Mouse (Mus musculus) megakaryocyte progenitor cell, adult 5-6 weeks (primary cell): ENCODE results near the gene Padi6. TPM values are rescaled to one million over a fixed set of nuclear protein-coding genes. Genes with fewer than 3 reads are reported as not detected.
A peak's percentile ranks its signal among the peaks of the same experiment; 100 is the strongest.

Experiments
- ATAC-seq: replicated peaks from 2 replicates; pipeline ENCODE4 v1.8.0; 2016; ENCODE audit warnings: mild to moderate bottlenecking, moderate TSS enrichment, inconsistent platforms; ENCODE audit not compliant: poor library complexity
- total RNA-seq, 2 experiments: library from RNA; stranded (forward) in 1 of 2; stranded (reverse) in 1 of 2; fragments of 157-497, 149-512 nt in 1 of 2; fragments of 200-1000 nt in 1 of 2; gene quantifications; 2 replicates each; pipeline versions ENCODE4 v1.2.3 to v1.2.4; 2015 to 2017

The Padi6 gene
- total RNA-seq, 2 experiments from 2014 or later, result not detected

DNA sequence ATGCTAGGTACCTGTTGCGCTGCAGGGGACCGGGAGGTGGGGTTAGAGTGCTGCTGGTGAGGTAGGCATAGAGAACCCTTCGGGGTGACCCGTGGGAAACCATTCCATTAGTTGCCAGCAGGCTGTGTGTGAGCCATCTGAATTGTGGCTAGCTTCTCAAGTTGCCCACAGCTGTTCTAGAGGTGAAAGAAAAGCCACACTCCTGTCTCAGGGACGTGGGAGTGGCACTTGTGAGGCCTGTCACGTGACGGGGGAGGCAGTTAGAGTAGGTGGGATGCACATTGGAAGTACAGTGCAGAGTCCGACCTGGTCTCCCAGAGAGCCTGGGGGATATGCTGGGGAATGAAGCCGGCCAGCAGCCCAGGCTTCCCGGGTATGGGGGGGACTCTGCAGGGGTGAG, 32.8 kb downstream of the Padi6 start:
- ATAC-seq, result no peak

DNA sequence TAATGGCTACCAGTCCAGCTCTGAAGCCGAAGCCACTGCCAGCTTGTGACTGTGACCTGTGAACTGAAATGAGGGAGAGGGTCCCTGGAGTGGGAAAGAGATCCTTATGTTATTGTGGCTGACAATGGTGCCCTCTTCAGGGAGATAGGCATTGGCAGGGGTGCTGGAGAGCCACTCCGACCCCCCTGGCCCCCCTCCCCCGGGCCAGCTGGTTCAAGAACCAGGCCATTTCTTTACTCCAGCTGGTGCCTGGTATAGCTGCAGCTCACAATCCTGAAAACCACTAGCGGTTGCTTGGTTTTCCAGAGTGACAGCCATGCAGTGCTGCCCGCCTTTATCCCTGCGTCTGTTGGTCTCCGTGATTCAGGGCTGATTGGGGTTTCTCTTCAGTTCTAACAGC, 33.3 kb downstream of the Padi6 start:
- no peak for ATAC-seq

DNA sequence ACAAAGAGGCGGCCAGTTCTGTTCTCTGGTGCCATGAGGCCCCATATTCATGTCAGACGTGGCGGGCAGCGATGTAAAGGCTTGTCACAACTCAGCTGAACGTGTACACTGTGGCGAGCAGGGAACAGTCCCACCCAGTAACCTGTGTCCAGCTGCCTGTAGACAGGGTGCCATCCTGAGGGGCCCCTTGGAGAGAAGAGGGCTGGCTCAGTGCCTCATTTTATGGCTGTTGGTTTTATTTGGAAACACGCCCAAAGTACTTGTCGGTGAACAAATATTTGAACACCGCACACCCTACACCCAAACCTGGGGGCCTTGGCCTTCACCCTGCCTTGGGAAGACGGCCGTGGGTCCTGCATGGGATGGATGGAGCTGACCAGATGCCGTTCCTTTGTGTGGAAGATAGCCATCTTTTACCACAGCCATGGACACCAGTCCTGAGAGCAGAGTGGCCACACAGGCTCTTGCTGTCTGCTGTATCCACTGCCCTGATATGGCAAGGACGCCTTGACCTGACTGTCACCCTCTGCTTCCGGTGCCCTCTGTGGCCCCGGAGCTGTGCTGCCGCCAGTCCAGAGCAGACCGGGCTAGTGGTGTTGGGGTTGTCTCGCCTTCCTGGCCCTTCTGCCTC, 34.0 kb downstream of the Padi6 start:
- ATAC-seq, result no peak

DNA sequence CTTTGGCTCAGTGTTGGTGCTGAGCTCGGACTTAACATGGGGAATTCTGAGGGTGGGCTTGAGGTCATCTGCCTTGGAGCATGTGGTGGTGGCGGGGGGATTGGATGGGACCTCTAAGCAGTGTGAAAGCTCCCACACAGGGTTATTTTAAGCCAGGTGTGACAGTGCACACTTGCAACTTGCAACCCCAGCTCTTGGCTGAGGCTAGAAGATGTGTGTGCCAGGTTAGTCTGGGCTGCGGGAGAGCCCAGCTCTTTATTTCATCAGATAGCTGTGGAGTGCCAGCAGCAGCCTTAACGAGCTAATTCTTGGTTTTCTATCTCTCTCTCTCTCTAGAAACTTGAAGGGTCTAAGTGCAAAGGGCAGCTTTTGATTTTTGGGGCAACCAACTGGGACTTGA, 34.8 kb downstream of the Padi6 start:
- ATAC-seq, result no peak

DNA sequence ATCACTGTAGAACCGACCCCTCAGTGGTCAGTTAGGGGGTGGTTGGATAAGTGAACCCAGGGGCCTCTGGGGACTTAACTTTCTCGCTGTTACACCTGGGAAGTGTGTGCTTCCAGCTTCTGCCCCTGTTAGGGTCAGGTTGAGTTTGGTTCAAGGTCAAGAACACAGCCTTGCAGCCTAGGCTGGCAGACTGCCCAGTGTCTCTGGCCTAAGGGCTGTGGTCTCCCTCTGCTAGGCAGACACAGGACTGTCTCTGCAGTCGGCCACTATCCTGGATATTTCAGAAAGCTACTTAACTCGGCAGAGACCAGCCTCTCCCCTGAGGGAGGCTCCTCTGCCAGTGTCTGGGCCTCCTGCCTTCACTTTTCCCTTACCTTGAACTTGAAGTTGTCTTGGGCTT, 38.3 kb downstream of the Padi6 start:
- ATAC-seq, result no peak

DNA sequence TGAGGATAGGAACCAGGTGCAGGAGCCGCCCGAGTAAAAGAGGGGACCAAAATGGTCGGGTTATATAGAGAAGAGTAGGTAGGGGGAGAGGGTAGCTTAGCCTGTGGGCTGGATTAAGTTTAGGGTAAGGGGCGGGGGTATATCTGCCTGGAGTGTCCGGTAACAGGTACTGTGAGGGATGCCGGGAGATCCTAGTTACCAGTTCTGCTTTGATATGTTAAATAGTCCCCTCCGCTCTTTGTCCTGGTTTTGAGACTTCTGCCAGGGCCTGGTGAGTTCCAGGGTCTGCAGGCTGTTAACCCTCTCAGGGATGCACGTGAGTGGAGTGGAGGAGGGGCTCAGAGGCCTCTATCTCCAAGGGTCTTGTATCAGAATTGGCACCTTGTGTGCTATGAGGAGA, 38.8 kb downstream of the Padi6 start:
- ATAC-seq, result no peak

DNA sequence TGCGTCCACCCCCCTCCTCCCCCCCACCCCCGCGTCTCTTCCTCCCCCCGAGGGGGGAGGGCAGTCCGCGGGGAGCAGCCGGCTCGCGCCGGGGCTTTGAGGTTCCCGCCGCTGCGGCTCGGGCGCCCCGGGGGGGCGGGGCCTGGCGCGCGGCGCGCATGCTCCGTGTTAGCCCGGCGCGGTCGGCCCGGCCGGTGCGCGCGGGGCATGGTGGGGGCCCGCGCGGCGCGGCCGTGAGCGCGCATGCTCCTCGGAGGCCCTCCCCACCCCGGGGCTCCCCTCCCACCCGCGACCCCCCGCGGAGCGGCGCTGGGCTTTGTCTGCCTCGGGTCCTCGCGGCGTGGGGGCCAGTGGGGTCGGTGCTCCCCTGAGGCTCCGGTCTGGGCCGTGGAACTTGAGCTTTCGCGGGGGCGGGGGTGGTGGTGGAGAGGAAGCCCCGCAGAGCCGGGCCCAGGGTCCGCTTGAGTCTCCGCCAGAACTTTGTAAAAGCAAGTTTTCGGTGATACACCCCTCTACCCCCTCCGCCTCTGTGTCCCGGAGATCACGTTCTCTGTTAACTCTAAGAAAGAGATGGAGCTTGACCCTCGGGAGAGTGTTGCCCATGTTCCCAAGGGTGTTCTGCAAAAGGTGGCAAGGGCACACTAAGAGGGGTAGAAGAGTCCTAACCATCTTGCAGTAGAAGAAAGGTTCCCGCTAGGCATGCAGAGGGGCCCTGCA, 39.7 kb downstream of the Padi6 start:
- ATAC-seq, result peak; percentile 18

DNA sequence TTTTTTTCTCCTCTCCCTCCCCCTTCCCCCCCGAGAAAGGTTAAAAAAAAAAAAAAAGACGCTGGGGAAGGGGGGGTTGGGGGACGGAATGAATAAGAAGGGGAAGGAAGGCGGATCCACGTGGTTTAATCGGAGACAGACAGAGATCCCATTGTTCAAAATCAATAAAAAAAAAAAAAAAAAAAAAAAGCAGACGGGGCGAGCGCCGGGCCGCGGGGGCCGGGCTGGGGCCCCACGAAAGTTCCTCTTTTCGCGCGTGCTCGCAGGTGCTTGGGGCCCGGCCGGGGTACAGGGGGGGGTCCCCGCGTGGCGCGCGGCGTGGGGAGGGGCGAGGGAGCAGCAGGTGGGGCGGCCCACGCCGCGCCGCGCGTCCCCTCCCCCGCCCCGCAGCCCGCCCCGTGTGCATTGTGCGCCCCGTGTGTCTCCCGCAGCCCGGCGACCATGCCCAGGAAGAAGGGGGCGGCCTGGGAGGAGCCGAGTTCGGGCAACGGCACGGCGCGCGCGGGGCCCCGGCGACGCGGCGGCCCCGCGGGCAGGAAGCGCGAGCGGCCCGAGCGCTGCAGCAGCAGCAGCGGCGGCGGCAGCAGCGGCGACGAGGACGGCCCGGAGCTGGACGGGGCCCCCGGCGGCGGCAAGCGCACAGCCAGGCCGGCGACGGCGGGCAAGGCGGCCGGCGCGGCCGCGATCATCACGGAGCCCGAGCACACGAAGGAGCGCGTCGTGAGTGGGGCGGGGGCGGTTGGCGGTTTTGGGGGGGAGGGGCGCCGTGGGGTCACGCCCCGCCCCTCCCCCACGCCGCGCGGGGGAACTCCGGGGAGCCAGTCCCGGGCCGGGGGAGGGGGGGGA, 40.5 kb downstream of the Padi6 start:
- ATAC-seq, result peak; percentile 7; the same call in 1 of the 2 replicates

DNA sequence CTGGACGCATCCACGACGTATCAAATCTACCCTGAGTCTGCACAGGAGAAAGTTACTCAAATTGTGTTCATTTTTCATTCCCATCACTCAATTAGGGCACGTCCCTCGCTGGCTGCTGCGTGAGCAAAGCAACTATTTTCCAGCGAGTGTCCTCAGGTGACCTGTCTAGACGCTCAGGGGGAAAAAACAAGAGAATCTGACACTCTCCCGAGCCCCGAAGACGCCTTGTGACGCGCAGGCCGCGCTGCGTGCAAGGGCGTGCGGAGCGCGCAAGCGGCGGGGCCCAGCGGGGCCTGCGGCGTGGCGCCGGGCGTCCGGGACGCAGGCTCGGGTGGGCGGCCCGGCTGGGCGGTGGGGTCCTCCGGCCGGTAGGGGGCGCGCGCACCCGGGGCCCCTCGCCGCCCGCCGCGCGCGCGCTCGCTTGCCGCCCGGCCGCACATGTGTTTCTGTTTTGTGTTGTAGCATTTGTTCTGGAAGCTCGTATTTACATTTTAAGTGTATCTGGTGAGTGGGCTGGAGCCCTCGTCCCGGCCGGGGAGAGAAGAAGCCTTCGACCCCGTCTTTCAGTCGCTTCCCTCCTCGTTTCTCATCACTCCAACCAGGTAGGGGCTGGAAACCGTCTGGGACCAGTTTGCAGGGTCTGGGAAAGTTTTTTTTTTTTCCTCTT, 41.3 kb downstream of the Padi6 start:
- ATAC-seq, result peak; percentile 41

DNA sequence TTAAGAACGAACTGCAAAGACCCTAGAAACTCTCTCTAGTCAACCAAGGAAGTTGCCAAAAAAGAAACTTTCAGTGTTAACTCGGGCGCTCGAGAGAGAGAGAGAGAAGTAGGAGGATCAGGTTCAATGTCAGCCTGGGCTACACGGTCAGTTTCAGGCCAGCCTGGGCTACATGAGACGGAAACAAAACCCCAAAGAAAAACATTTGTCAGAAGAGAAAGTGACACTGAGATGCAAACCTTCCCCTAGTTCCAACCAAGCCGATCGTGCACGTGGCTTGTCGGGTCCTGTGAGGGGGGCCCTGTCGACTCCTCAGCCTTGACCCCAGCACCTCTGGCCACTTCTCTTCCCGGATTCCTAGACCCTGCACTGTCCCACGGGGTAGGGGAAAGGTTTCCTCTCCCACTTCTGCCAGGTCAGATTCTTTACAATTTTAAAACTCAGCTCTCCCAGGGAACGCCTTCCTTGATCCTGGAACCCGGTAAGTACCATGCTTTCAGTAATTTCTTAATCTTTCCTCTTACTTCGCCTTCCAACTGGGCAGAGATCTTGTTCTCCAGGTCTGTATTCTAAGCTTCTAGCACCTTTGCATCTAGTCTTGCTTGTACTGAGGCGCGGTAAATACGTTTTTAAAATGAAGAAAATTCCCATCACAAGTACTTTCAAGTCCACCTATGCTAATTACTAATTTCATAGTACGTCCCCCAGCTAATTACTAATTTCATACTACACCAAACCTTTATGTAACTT, 42.0 kb downstream of the Padi6 start, which contains the start of gene Rcc2:
Rcc2 (plus strand) TSS at position 273 of the 750 bp plus-strand sequence.
- no peak for ATAC-seq

DNA sequence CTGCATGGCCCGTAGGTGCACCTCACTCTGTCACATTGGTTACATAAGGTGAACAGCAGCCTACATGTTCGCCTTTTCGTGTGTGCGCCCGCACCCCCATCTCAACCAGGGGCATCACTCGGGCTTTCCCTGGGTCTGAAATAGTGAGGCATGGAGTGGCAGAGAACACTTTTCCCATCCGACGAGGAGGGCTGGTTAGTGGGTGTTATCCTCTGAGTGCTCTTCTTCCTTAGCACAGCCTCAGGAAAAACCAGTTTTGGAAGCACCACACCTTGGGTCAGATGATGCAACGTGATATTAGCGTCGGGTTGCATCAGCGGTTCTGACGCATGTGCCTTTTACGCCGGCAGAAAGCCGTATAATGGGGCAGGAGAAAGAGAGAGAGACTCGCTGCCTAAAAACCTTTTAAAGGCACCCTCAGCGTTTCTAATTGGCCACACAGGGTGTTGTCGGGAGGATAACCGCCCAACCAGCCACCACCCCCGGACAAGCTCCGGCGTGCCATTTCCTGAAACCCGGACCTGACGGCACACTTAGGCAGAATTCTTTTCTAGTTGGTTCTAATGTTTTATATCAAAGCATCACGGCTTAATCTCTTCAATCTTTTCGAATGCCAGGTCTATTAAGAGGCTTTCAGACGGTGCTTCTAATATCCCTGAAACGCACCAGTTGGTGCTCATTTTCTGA, 42.9 kb downstream of the Padi6 start:
- peak; percentile 60 for ATAC-seq

DNA sequence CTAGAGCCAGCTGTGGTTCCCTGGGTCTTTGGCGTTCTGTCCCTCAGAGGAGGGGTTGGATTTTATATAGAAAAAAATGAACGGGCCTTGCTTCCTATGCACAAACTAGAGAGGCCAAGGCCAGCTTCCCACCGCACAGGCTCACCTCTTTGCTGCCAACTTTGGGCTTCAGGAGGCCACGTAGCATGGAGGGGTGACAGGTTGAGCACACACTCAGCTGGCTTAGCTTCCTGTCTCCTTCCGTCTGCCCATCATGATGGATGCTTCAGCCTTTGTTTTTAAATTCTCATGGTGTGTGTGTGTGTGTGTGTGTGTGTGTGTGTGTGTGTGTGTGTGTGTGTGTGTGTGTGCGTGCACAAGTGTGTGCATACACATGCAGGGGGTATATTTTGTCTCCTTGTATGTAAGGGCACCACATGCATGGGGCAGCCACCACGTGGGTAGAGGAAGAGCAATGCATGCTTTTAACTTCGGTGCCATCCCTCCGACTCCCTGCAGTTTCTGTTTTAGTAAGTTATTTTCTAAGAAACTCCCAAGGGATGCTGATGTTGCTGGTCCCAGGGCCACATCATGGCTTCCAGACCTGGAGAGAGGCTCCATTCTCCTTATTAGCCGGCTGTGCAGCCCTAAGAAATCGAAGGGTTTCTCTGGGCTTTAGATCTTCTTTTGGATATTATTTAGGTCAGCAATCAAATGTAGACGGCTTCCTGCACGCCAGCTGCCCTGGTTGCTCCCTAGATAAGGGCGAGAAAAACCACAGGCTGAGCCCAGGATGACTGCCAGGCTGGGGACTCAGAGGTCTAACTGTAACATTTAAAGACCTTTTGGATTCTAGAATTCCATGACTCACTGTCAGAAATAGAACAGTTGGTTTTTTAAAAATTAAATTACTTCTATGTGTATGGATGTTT, 46.5 kb downstream of the Padi6 start:
- ATAC-seq, result peak; percentile 40

DNA sequence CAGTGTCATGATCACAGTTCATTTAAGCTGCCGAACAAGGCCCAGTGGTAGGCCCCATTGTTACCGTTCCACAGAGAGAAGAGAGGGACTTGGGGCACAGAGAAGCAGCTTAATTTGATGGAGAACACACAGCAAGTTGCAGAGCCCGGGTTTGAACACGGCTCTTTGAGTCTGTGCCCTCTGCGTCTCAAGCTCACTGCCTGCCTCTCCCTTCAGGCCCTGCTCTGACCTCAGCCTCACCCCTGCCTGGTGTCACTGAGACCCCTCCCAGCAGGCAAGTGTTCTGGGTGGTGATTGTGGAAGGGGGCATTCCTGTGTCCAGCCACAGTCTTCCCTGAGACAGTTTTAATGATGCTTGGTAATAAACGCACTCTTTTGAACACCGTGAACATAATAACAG, 47.3 kb downstream of the Padi6 start:
- ATAC-seq, result no peak

DNA sequence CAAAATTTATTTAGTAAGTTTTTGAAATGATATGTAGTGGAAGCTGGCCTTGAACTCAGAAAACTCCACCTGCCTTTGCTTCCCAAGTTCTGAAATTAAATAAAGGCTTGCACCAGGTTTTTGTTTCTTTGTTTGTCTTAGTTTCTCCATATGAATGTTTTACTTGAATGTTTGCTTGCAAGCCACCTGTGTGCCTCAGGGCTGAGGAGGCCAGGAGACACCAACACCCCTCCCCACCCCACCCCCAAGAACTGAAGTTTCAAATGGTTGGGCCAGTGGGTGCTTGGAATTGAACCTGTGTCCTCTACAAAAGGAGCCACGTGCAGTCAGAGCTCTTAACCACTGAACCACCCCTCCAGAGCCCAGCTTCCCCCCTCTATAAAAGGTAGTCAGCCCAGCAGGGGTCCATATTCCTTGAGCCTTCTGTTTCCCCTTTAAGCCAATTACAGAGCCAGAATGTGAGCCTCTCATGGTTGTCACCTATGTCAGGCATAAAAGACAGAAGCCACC, 47.8 kb downstream of the Padi6 start:
- no peak for ATAC-seq

DNA sequence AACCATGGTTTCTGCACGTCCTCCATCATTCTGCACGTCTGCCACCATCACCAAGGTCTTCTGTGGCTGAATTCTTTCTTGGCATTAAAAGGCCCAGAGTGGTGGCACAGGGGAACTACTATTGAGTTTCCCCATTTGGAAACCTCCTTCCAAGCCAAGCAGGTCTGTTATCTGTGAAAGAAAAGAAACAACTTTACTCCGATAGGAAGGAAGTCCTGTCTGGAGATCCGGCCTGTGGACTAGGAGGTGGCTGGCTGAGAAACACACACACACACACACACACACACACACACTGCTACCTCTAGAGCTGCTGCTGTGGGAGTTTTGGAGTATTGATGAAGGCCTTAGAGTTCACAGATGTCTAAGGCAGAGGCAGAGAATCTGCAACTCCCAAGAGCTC, 48.9 kb downstream of the Padi6 start:
- ATAC-seq, result peak; percentile 24; the same call in 1 of the 2 replicates

DNA sequence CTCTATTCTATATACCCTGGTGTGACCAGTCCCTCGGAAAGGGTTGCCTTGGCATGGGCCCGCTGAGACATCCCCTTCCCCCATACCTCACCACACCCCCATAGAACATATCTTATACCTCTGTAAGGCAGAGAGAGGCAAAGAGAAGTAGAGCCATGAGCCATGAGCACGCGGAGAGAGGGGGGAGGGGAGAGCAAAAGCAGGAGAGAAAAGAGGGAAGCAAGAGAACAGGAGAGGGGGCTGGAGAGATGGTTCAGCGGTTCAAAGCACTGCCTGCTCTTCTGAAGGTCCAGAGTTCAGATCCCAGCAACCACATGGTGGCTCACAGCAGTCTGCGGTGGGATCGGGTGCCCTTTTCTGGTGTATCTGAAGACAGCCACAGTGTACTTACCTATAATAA, 51.0 kb downstream of the Padi6 start:
- ATAC-seq, result no peak

DNA sequence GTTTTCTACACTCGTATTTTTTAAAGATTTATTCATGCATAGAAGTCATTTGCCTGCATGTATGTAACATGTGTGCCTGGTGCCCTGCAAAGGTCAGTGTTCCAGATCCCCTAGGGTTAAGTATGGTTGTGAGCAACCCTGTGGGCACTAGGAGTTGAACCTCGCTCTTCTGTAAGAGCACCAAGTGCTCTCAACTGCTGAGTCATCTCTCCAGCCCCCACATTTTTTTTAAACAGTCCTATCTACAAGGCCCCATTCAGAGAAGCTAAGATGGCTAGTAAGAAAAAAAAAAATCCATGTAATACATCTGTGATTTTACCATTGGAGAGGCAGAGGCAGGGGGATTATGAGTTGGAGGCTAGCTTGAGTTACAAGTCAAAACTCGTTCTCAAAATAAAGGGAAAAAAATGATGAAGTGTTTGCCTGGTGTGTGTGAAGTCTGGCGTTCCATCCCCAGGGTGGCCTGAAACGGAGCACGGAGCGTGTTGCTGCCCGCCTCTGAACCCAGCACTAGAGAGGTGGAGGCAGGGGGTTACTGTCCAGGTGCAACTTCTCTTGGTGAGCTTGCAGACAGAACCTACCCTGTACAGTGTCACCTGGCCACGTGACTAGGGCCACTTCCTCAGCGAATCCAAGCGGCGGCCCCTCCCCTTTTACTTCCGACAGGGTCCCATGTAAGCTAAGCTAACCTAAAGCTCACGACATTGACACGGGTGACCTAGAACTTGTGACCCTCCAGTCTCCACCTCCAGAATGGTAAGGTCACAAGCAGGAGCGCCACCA, 52.4 kb downstream of the Padi6 start:
- peak; percentile 62 for ATAC-seq
